Mouse (Mus musculus): ENCODE measurements at regions not wholly inside any gene's neighbourhood (a gene's known extent, or its start where the extent isn't known, plus 50 kb on each side); places are given as distances from the start of the nearest gene placed in this dataset.

- ATAC-seq (ENCODE audit: low TSS enrichment), result no peak
These were observed 57.0 kb downstream of the Nxnl2 start for GRCm38 (mm10) chr13:51227836-51228235.

DNA sequence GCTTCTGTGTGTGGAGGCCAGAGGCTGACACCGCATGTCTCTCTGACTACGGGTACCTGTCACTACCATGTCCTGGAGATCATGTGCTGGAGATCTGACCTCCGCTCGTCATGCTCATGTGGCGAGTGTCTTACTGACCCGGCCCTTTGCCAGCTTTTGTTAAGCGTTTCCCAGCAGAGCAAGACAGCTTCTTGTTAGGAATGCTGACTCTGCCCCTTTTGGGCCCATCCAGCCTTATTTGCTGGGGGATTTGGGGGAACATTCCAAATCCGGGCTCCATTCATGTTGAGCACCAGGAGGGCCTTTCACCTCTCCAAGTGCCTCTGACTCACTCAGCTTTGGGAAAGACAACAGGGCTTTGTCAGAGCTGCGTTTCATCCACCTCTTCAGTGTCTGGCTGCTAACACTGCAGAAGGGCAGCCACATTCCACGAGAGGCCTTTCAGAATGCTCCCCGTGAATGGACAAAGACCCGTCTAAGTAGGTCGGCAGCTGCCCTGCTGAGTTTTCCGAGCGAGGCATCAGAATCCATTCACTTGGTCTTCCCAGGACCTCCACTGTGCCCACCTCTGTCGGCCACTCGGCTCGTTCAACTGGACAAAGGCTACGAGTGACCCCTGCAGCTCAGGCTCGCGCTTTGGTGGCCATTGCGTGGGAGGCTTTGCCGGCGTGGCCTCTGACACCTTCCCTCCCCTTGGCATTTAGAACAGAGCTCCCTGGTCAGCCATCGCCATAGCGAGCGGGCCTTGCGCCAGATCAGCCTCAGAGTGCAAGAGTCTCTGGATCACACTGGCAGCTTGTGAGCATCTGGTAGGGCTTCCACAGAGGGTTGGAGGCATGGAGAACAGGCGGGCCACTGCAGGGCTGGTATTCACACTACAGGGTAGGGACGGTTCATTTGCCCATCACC lies 58.3 kb downstream of the Nxnl2 start:
- no peak for ATAC-seq (ENCODE audit: low TSS enrichment)

DNA sequence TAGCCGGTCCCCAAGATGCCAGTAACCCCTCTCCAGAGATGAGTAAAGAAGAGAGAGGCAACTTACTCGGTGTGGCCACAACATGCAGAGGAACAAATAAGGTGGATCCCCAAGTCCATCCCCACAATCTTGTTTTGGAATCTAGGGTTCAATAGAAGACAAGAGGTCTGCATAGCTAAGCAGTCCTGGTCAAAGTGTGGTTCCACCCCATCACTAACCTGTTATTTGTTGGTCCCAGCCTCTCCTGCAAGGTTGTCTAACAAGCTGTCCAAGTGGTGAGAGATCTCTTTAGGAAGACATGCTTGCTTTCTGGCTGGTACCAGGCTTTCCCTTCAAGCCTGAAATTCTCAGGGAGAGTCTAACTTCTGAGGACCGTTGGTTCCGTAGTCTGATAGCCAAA lies 59.0 kb downstream of the Nxnl2 start:
- ATAC-seq (ENCODE audit: low TSS enrichment), result no peak

DNA sequence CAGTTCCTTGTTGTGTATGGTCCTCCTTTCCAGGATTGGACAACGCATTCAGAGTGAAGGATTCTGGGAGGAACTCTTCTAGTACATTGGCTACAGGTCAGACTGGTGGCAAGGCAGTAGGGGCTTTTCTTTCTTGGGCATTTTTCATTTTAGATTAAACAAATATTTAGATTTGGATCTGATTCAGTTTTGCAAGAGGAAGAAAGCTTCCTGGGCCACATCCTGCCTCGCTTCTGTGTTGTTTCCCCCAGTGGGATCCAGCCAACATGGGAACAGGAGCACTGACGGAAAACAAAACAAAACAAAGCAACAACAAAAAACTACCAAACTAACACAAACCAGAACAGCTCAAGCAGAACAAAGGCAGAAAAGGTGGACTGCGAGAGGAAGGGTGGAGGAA lies 60.8 kb downstream of the Nxnl2 start:
- no peak for ATAC-seq (ENCODE audit: low TSS enrichment)

DNA sequence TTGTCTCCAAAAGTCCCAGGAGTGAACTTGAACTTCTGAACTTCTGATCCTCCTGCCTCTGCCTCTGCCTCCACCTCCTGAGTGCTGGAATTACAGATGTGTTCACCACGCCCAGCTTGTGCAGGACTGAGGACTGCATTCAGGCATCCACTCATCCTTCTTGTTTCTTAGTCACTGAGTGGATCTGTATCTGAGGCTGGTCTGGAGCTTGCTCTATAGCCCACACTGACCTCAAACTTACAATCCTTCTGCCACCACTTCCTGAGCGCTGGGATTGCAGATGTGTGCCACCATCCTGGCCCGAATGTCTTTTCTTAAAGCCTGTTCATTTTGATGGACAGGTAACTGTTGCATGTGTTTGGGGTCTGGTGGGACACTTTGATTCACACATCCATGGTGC lies 76.6 kb downstream of the Nxnl2 start:
- no peak for ATAC-seq (ENCODE audit: low TSS enrichment)

GRCm38 (mm10) chr13:51253371-51253770 lies 82.5 kb downstream of the Nxnl2 start:
- no peak for ATAC-seq (ENCODE audit: low TSS enrichment)

DNA sequence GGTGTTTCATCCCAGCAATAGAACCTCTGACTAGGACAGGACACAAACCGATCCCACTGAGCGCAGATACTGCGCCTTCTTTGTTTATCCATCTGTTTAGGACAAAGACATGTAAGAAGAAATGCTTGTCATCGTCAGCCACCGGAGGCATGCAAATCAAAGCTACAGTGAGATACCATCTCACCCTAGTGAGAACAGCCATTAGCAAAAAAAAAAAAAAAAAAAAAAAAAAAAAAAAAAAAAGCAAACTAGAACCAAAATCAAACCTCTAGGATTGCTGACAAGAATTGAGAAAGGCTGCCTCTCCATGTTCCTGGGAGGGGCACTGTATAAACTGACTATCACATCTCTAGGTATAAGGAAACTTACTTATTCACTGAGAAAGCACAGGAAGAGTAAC lies 84.9 kb downstream of the Nxnl2 start:
- no peak for ATAC-seq (ENCODE audit: low TSS enrichment)

DNA sequence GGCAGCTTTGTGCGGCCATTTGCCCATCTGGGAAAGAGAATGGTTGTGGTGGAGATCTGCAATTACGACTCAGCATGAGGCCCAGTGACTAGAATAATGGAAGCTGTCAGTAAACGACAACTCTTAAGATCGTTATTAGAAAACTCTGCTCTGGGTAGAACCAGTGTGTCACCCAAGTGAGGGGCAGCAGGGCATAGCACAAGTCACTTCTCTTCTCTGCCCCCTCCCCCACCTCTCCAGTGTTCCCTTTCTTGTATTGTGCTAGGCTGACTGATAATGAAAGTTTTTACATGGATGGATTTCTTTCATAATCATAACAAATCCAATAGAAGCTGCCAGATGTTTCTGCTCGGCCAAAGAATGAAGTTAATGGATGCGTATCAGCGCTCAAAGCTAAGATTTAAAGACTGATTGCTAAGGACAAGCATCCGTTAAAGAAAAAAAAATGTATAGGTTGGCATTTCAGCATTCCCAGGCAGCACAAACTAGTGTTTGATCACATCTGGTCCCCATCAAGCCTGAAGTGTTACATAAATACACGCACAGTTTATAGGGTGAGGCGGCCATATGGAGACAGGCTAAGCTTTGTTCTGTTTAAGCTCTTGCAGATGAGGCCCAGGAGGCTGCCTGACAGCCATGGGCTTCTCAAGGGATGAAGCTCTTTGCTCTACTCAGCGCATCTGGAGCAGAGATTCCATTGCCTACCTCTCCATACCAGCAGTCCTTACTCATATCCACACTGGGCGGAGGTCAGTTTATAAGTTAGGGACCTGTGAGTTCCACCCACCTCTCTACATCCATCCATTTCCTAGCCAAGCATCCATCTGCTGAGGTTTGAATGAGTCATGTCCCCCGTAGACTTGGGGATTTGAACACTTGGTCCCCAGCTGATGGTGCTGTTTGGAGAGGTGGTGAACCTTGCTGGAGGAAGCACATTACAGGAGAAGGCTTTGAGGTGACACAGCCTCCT lies 88.2 kb downstream of the Nxnl2 start:
- no peak for ATAC-seq (ENCODE audit: low TSS enrichment)

DNA sequence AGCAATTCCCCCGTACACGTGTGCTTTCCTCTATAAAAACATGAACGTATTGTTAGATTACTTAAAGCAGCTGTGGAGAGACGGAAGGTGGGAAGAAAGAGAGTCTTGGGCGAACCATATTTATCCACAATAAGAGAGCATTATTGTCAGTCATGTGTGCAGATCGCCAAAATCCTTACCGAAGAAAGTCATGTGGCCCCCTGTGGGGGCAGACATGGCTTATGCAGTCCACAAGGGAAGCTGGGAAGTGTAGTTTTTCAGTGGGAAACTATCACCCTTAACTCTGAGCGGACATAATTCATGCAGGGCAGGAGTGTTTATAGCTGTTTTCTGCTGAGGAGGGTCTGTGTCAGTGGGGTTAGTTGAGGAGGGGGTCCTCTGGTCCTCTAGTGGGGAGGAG lies 90.8 kb downstream of the Nxnl2 start:
- ATAC-seq (ENCODE audit: low TSS enrichment), result peak; percentile 98

- no peak for ATAC-seq (ENCODE audit: low TSS enrichment)
These were observed 102.0 kb downstream of the Nxnl2 start for GRCm38 (mm10) chr13:51272786-51273185.

DNA sequence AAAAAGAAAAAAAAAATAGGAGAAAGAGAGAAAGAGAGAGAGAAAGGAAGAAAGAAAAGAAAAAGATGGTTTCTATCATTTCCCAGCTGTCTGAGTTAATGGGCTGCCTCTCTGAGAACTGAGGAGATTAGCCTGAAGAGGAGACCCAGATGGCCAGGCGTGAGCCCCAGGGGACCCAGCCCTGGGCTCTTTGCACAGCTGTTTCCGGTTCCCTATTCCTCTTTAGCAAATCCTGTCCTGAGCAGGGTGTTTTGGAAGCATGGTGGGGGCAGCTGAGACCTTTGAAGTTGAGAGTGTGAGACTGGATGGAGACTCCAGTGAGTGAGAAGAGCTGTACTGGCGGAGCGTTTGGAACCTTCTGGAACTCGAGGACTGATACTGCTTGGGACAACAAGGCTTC lies 103.8 kb downstream of the Nxnl2 start:
- no peak for ATAC-seq (ENCODE audit: low TSS enrichment)

DNA sequence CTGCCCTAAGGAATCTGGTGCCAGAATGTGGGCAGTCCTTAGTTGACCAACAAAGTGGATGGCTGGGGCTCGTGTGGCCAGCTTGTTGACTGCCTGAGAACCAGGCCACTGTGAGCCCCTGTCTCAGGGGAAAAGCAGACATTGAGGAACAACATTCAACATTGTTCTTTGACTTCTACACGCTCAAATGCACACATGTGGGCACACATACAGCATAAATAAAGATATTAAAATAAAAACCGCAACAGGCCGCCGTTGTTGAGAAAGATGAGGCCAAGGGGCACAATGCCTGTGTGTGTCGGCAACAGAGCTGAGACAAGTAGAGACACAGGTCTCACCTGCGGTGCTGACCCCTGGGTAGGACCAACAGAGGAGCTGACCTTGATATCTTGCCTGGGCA lies 105.8 kb downstream of the Nxnl2 start:
- ATAC-seq (ENCODE audit: low TSS enrichment), result no peak

GRCm38 (mm10) chr13:51277515-51277914 lies 106.7 kb downstream of the Nxnl2 start:
- ATAC-seq (ENCODE audit: low TSS enrichment), result no peak

DNA sequence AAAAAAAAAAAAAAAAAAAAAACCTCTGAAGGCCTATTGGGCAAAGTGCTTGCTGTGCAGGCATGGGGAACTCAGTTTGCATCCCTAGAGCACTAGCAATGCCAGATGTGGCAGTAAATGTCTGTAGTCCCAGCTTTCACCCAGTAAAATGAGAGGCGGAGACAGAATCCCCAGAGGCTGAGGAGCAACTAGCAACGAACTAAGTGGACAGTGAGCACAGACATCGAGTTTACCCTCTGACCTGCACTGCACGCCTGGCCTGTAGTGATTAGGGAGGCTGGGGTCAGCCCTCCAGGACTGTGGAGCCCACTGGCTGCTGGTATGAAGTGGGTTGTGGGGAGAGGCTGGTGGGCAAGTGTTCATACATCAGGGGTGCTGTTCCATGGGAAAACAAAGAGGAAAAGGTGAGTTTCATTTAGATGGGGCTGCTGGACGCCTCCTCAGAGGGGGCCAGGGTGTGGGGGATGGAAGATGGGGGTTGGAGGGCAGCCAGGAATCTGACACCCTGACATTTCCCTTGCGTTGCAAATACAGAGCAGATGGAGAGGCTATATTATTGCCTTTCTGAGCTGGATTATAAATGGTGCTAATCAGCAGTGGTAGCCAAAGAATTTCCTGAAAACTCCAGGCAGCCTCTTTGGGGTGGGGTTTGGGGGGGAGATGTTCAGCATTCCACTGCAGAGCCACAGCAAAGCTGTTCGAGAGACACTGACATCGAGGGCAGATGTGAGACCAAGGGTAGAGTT lies 109.0 kb downstream of the Nxnl2 start:
- ATAC-seq (ENCODE audit: low TSS enrichment), result no peak

DNA sequence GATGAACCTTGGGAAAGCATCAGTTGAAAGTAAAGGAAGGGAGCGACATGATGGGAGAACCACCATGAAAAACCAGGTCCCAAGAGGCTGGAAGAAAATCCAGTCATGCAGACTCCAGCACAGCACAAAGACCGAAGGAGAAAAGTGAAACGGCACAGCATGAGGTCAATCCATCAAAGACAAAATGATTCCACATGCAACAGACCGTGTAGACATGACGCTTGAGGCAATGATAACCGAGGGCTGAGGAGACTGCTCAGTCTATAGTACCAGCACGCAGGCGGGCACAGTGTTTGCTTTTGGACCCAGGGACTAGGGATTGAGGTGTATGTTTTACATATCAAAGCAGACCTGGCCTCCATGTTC lies 109.5 kb downstream of the Nxnl2 start:
- ATAC-seq (ENCODE audit: low TSS enrichment), result no peak

- no peak for ATAC-seq (ENCODE audit: low TSS enrichment)
These were observed 113.9 kb downstream of the Nxnl2 start for GRCm38 (mm10) chr13:51284679-51285078.

GRCm38 (mm10) chr13:51289442-51289841 lies 118.6 kb downstream of the Nxnl2 start:
- ATAC-seq (ENCODE audit: low TSS enrichment), result 0 out of 2 replicates have a peak, but pooled peaks have one; percentile 6

DNA sequence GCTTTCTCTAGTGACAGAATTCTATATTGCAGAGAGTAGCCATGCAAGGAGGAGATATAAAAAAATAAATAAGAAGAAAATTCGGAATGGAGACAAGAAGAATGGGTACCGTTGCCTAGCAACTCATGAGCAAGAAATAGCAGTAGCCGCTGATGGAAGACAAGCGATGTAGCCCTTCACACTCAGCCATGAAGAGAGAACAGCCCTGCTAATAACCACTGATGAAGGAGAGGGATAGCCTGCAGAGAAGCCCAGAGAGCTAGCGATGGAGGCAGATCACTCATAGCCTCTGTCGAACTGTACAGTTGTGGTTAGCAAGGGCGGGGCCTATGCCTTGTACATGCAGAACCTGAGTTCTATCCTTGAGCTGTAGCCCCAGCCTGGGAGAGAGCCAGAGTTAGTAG lies 118.4 kb upstream of the S1pr3 start:
- peak; percentile 85 for ATAC-seq (ENCODE audit: low TSS enrichment)

DNA sequence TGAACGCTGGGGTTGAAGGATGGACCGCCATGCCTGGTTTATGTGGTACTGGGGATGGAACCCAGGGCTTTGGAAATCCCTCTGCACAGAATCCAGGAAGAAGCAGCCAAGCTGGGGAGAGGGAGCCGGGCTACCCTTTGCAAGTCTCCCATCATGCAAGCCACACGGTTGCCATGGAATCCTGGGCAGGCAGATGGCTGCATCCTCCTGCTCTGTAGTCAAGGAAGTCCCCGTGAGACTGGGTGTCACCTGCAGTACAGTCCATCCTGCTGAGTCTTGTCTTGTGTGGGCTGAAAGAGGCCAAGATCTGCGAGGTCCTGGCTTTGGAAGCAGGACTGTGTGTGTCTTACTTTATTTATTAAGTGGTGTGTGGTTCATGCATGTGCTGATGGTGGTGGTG lies 117.5 kb upstream of the S1pr3 start:
- ATAC-seq (ENCODE audit: low TSS enrichment), result peak; percentile 41

DNA sequence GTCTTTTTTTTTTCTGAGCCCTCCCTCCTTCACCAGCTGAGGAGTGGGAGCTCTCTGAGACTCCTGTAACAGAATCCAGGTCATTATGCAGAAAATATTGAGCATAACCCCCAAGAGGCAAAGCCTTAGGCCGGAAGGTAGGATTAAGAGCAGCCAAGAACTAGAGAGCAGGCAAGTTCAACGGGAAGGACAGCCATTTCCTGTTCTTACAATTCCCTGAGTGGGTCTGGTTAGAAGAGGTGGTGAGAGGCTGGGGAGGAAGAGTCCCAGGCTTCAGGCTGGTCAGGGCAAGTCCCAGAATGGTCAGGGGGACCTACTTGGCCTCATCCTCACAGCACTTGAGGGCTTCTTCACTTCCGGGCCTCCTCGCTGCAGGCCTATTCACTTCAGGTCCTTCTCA lies 115.4 kb upstream of the S1pr3 start:
- ATAC-seq (ENCODE audit: low TSS enrichment), result no peak

DNA sequence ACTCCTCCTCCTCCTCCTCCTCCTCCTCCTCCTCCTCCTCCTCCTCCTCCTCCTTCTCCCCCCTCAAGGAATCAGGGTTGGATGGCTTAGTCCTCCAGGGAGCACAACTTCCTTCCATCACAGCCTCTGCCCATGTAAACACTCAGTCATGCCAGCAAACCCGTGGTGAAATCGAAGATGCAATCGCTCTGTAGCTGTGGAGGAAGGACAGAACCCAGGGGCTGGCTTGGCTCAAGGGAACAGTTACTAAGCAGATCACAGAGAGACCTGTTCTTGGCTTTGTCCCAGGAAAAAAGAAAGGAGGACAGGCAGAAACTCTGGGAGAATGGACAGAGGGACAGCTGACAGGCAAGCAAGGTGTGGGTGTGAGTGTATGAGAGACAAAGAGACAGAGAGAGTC lies 112.6 kb upstream of the S1pr3 start:
- ATAC-seq (ENCODE audit: low TSS enrichment), result no peak
